ENCODE assay signal across 14 mouse cellular contexts in genomic region chr5:21247916-21248315, GRCm38 (mm10).
DNase-seq lines count a peak whose midpoint lies in the region; ATAC-seq and TF ChIP-seq lines count a peak whose summit lies in the region.
"Had no signal": no experiment of that assay in that cellular context is flagged by ENCODE, and none has a peak within 500 bp of the region (broad histone marks: within the 10 kb centered on the region; RNA-seq: fewer than 3 reads in every experiment).

No protein-coding gene starts in this region.

- TF ChIP-seq POLR2A in olfactory bulb, adult 2 months (IDR thresholded peaks at IDR 0.05; ENCODE audit: insufficient read depth, low read depth, low read length): no peak

- H3K27ac ChIP-seq in forebrain, postnatal 0 days (ENCODE audit: low read depth, low read length): no peak overlapping the region
- no peak overlapping the region for H3K27ac ChIP-seq in forebrain, embryonic 12.5 days
- no peak overlapping the region for H3K27ac ChIP-seq in layer of hippocampus, adult 2 months
- H3K27ac ChIP-seq in olfactory bulb, adult 2 months (ENCODE audit: insufficient read depth, low read depth, low read length): peak overlapping the region; percentile 7; the same call in 1 of the 2 replicates
- H3K27ac ChIP-seq: heart, embryonic 10.5 days; liver, embryonic 13.5 days had no signal

- H3K4me2 ChIP-seq in forebrain, postnatal 0 days (ENCODE audit: low read depth): no peak overlapping the region
- no peak overlapping the region for H3K4me2 ChIP-seq in forebrain, embryonic 12.5 days
- H3K4me2 ChIP-seq: liver, embryonic 13.5 days had no signal

- WGBS in forebrain, postnatal 0 days: 78% methylated on average over 2 of the region's 2 CpGs
- 87% methylated on average over 2 of the region's 2 CpGs for WGBS in forebrain, embryonic 12.5 days
- WGBS in olfactory bulb, adult 2 months: 57% methylated on average over 2 of the region's 2 CpGs

- DNase-seq in forebrain, postnatal 0 days: no peak
- peak; percentile 26 to 60 for DNase-seq in layer of hippocampus, adult 2 months (ENCODE audit: low spot score in 2 of 2)
- DNase-seq in layer of hippocampus, postnatal 10 days (ENCODE audit: low spot score in 2 of 2): no peak
- DNase-seq in layer of hippocampus, adult 8-10 months (ENCODE audit: low spot score in 2 of 2): peak; percentile 27 to 32
- no peak for DNase-seq in thymus, postnatal 4 days
- no peak for DNase-seq in natural killer cell, adult 2 months (ENCODE audit: low spot score in 2 of 2)
- DNase-seq: cerebellum, postnatal 10 days; kidney, adult 11 months; liver, embryonic 13.5 days; thymus, postnatal 25 days had no signal

- no peaks in the 10 kb centered on the region for H3K27me3 ChIP-seq in forebrain, postnatal 0 days (ENCODE audit: insufficient read depth, low read length)
- H3K27me3 ChIP-seq in forebrain, embryonic 12.5 days: no peaks in the 10 kb centered on the region
- H3K27me3 ChIP-seq: liver, embryonic 13.5 days had no signal

- no peaks in the 10 kb centered on the region; the same call in 1 of the 2 replicates for H3K4me1 ChIP-seq in forebrain, postnatal 0 days (ENCODE audit: insufficient read depth)
- no peaks in the 10 kb centered on the region for H3K4me1 ChIP-seq in forebrain, embryonic 12.5 days
- peaks cover 5% of the 10 kb centered on the region; the same call in 1 of the 2 replicates for H3K4me1 ChIP-seq in olfactory bulb, adult 2 months (ENCODE audit: control insufficient read depth, insufficient read depth, low read length)
- H3K4me1 ChIP-seq: heart, embryonic 10.5 days; liver, embryonic 13.5 days had no signal

- no peak for TF ChIP-seq CTCF in forebrain, postnatal 0 days (IDR thresholded peaks at IDR 0.05; ENCODE audit: low read depth)
- no peak for TF ChIP-seq CTCF in layer of hippocampus, adult 2 months (conservative IDR thresholded peaks at IDR 0.05)
- no peak for TF ChIP-seq CTCF in olfactory bulb, adult 2 months (IDR thresholded peaks at IDR 0.05; ENCODE audit: insufficient read depth, low read depth, low read length)

- no peaks in the 10 kb centered on the region for H3K36me3 ChIP-seq in forebrain, postnatal 0 days (ENCODE audit: insufficient read depth)
- H3K36me3 ChIP-seq in forebrain, embryonic 12.5 days (replicated peaks): no peaks in the 10 kb centered on the region
- H3K36me3 ChIP-seq: heart, embryonic 10.5 days; liver, embryonic 13.5 days had no signal

- H3K9ac ChIP-seq in forebrain, postnatal 0 days: no peak overlapping the region
- H3K9ac ChIP-seq in forebrain, embryonic 12.5 days: no peak overlapping the region
- H3K9ac ChIP-seq: liver, embryonic 13.5 days had no signal

- no peak overlapping the region for H3K4me3 ChIP-seq in forebrain, postnatal 0 days (ENCODE audit: low read depth, low read length)
- H3K4me3 ChIP-seq in forebrain, embryonic 12.5 days (replicated peaks): no peak overlapping the region
- no peak overlapping the region for H3K4me3 ChIP-seq in layer of hippocampus, adult 2 months
- no peak overlapping the region for H3K4me3 ChIP-seq in olfactory bulb, adult 2 months (ENCODE audit: insufficient read depth, low read depth, low read length)
- H3K4me3 ChIP-seq: heart, embryonic 10.5 days; liver, embryonic 13.5 days had no signal

- peak; percentile 79 for ATAC-seq in forebrain, postnatal 0 days
- ATAC-seq in forebrain, embryonic 12.5 days (ENCODE audit: low FRiP score): no peak
- ATAC-seq: midbrain, embryonic 16.5 days had no signal

- no peaks in the 10 kb centered on the region for H3K9me3 ChIP-seq in forebrain, postnatal 0 days (ENCODE audit: low read length)
- no peaks in the 10 kb centered on the region for H3K9me3 ChIP-seq in forebrain, embryonic 12.5 days
- H3K9me3 ChIP-seq: heart, embryonic 10.5 days; liver, embryonic 13.5 days had no signal

Comparison
In these comparisons a context has a peak if more than half of its experiments do, and no peak if none do; other contexts are left out.
1. DNase-seq: peak in layer of hippocampus, adult 2 months (2 of 2) and layer of hippocampus, adult 8-10 months (2 of 2); none in forebrain, postnatal 0 days (single experiment), layer of hippocampus, postnatal 10 days (0 of 2), thymus, postnatal 4 days (single experiment) and natural killer cell, adult 2 months (0 of 2).